30 mouse cellular contexts compared by ENCODE assay signal in the genomic region with DNA sequence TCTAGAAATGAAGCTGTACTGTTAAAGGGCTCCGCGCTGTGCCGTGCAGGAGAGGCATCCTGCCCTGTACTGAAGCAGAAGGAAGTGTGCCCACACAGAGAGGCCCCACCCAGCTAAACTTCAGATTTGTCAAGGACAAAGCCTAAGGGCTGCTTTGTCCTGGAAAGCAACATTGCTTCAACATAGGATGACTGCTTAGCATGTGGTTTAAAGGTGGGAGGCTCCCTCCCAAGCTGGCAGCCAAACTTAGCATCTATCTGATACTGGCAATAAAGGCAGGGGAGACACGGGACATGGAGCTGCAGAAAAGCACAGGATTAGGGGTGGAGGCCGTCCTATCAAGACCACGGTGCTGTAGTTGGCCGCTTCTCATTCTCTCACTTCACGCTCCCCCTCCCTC. TPM values are rescaled to one million over a fixed set of nuclear protein-coding genes. Genes with fewer than 3 reads are reported as not detected.
DNase-seq lines count a peak whose midpoint lies in the region; ATAC-seq and TF ChIP-seq lines count a peak whose summit lies in the region.
"Had no signal": no experiment of that assay in that cellular context is flagged by ENCODE, and none has a peak within 500 bp of the region (broad histone marks: within the 10 kb centered on the region; RNA-seq: fewer than 3 reads in every experiment).

No protein-coding gene starts in this region.

- no peaks in the 10 kb centered on the region for H3K36me3 ChIP-seq in intestine, embryonic 14.5 days (ENCODE audit: control insufficient read depth, insufficient read depth, low read length)
- no peaks in the 10 kb centered on the region for H3K36me3 ChIP-seq in intestine, postnatal 0 days (ENCODE audit: control insufficient read depth, insufficient read depth)
- peaks cover 0 to 6% of the 10 kb centered on the region in 2 experiments; a peak in 1 of 4 replicates for H3K36me3 ChIP-seq in MEL (ENCODE audit: control insufficient read depth in 1 of 2, insufficient read depth in 2 of 2, low read length in 2 of 2)
- H3K36me3 ChIP-seq: embryonic facial prominence, embryonic 12.5 days; heart, embryonic 15.5 days; limb, embryonic 13.5 days; liver, embryonic 13.5 days; midbrain, embryonic 15.5 days; stomach, embryonic 15.5 days had no signal

- TF ChIP-seq CTCF in intestine, postnatal 0 days (IDR thresholded peaks at IDR 0.05; ENCODE audit: low read depth): no peak
- TF ChIP-seq CTCF in MEL (IDR thresholded peaks at IDR 0.05 in 2 of 3, conservative IDR thresholded peaks at IDR 0.05 in 1 of 3; ENCODE audit: control insufficient read depth in 1 of 3, insufficient read depth in 1 of 3, low read depth in 2 of 3, low read length in 3 of 3, poor library complexity in 1 of 3, severe bottlenecking in 1 of 3): no peak

- no peak overlapping the region for H3K27ac ChIP-seq in intestine, embryonic 14.5 days (ENCODE audit: low read depth)
- no peak overlapping the region for H3K27ac ChIP-seq in intestine, postnatal 0 days (ENCODE audit: low read depth, low read length)
- H3K27ac ChIP-seq in MEL (ENCODE audit: control insufficient read depth, low read depth, low read length): peak overlapping the region; percentile 32
- H3K27ac ChIP-seq: embryonic facial prominence, embryonic 12.5 days; heart, embryonic 15.5 days; hindbrain, embryonic 14.5 days; limb, embryonic 13.5 days; liver, embryonic 13.5 days; midbrain, embryonic 15.5 days; stomach, embryonic 15.5 days had no signal

- H3K79me2 ChIP-seq in MEL (ENCODE audit: control insufficient read depth, insufficient read depth, low read length, poor library complexity): no peaks in the 10 kb centered on the region

- no peak for ATAC-seq in intestine, embryonic 14.5 days (replicated peaks; ENCODE audit: low FRiP score, low TSS enrichment, low read depth)
- no peak for ATAC-seq in intestine, postnatal 0 days
- ATAC-seq in megakaryocyte progenitor cell, adult 5-6 weeks (replicated peaks; ENCODE audit: poor library complexity): peak; percentile 32; the same call in 1 of the 2 replicates
- no peak for ATAC-seq in erythroid progenitor cell, adult 5-6 weeks (replicated peaks; ENCODE audit: low FRiP score, poor library complexity, severe bottlenecking)
- ATAC-seq: activated CD4-positive, CD25-positive, alpha-beta regulatory T cell, adult 4 months; forebrain, embryonic 14.5 days; inflammation-experienced regulatory T-cells, adult 6 months; midbrain, embryonic 15.5 days; Patski had no signal

- H3K9ac ChIP-seq in intestine, embryonic 14.5 days (ENCODE audit: low read length): no peak overlapping the region
- no peak overlapping the region for H3K9ac ChIP-seq in intestine, postnatal 0 days (ENCODE audit: low read depth, low read length)
- peak overlapping the region; percentile 72 for H3K9ac ChIP-seq in MEL (ENCODE audit: control insufficient read depth, low read depth, low read length, poor library complexity, severe bottlenecking)
- H3K9ac ChIP-seq: embryonic facial prominence, embryonic 12.5 days; heart, embryonic 15.5 days; hindbrain, embryonic 14.5 days; liver, embryonic 13.5 days; midbrain, embryonic 15.5 days; stomach, embryonic 15.5 days had no signal

- H3K4me3 ChIP-seq in intestine, embryonic 14.5 days (ENCODE audit: low read depth, low read length): no peak overlapping the region
- no peak overlapping the region for H3K4me3 ChIP-seq in intestine, postnatal 0 days (ENCODE audit: low read depth, low read length)
- peak overlapping the region in 1 of 2 experiments; percentile 50; a peak in 3 of 4 replicates for H3K4me3 ChIP-seq in MEL (ENCODE audit: control insufficient read depth in 1 of 2, insufficient read depth in 1 of 2, low read depth in 2 of 2, low read length in 2 of 2)
- H3K4me3 ChIP-seq: embryonic facial prominence, embryonic 12.5 days; erythroblast, embryonic 14.5 days; heart, embryonic 15.5 days; limb, embryonic 13.5 days; liver, embryonic 13.5 days; megakaryocyte, embryonic 14.5 days; midbrain, embryonic 15.5 days; myocyte; stomach, embryonic 15.5 days had no signal

- no peaks in the 10 kb centered on the region for H3K4me1 ChIP-seq in intestine, embryonic 14.5 days (replicated peaks; ENCODE audit: control insufficient read depth, insufficient read depth, low read length)
- H3K4me1 ChIP-seq in intestine, postnatal 0 days (replicated peaks; ENCODE audit: control insufficient read depth, insufficient read depth, low read length): no peaks in the 10 kb centered on the region
- H3K4me1 ChIP-seq in MEL (ENCODE audit: control insufficient read depth in 1 of 2, insufficient read depth in 2 of 2, low read length in 2 of 2): peaks cover 2 to 18% of the 10 kb centered on the region in 2 experiments; a peak in 2 of 4 replicates
- H3K4me1 ChIP-seq: heart, embryonic 15.5 days; limb, embryonic 13.5 days; liver, embryonic 13.5 days had no signal

- no peaks in the 10 kb centered on the region for H3K9me3 ChIP-seq in intestine, embryonic 14.5 days (ENCODE audit: control insufficient read depth, low read length)
- no peaks in the 10 kb centered on the region for H3K9me3 ChIP-seq in intestine, postnatal 0 days (ENCODE audit: control insufficient read depth)
- H3K9me3 ChIP-seq in MEL (replicated peaks; ENCODE audit: insufficient read depth, low read length): no peaks in the 10 kb centered on the region
- H3K9me3 ChIP-seq: embryonic facial prominence, embryonic 12.5 days; heart, embryonic 15.5 days; limb, embryonic 13.5 days; liver, embryonic 13.5 days; megakaryocyte, embryonic 14.5 days; midbrain, embryonic 15.5 days; stomach, embryonic 15.5 days had no signal

- no peak for TF ChIP-seq EP300 in MEL (IDR thresholded peaks at IDR 0.05; ENCODE audit: low read depth in 1 of 2, low read length in 2 of 2)

- no peak for TF ChIP-seq RAD21 in MEL (IDR thresholded peaks at IDR 0.05; ENCODE audit: low read depth, low read length)

- H3K4me2 ChIP-seq in intestine, embryonic 14.5 days (ENCODE audit: low read length): no peak overlapping the region
- no peak overlapping the region for H3K4me2 ChIP-seq in intestine, postnatal 0 days (replicated peaks; ENCODE audit: low read depth)
- H3K4me2 ChIP-seq: embryonic facial prominence, embryonic 12.5 days; heart, embryonic 15.5 days; hindbrain, embryonic 14.5 days; limb, embryonic 13.5 days; liver, embryonic 13.5 days; midbrain, embryonic 15.5 days; stomach, embryonic 15.5 days had no signal

- peak; percentile 42 for DNase-seq in intestine, embryonic 14.5 days (ENCODE audit: low spot score)
- peak; percentile 37 to 46 for DNase-seq in B cell, adult 2 months
- DNase-seq in MEL (ENCODE audit: low read depth, low spot score): peak; percentile 60
- no peak for DNase-seq in layer of hippocampus, postnatal 10 days (ENCODE audit: low spot score in 2 of 2)
- DNase-seq: adrenal gland, adult 8-10 months; cerebellum, adult 11-12 months; cerebellum, postnatal 14 days; gastrocnemius, postnatal 25 days; heart, postnatal 36 days; kidney, adult 8-10 months; kidney, postnatal 14 days; liver, embryonic 13.5 days; lung, adult 2 months; lung, postnatal 14 days had no signal

- H3K27me3 ChIP-seq in intestine, embryonic 14.5 days (replicated peaks; ENCODE audit: control insufficient read depth, insufficient read depth, low read length): no peaks in the 10 kb centered on the region
- no peaks in the 10 kb centered on the region for H3K27me3 ChIP-seq in intestine, postnatal 0 days (replicated peaks; ENCODE audit: control insufficient read depth, insufficient read depth, low read length)
- no peaks in the 10 kb centered on the region for H3K27me3 ChIP-seq in MEL (ENCODE audit: control insufficient read depth in 1 of 2, insufficient read depth in 2 of 2, low read length in 2 of 2)
- H3K27me3 ChIP-seq: liver, embryonic 13.5 days; stomach, embryonic 15.5 days had no signal

- TF ChIP-seq POLR2A in MEL (IDR thresholded peaks at IDR 0.05; ENCODE audit: control insufficient read depth in 1 of 2, insufficient read depth in 1 of 2, low read depth in 1 of 2, low read length in 2 of 2, poor library complexity in 1 of 2): no peak

- WGBS in intestine, embryonic 14.5 days: 55% methylated on average over 8 of the region's 8 CpGs
- WGBS in intestine, postnatal 0 days: 54% methylated on average over 8 of the region's 8 CpGs

TF ChIP-seq in MEL, 35 proteins besides CTCF, POLR2A, EP300 and RAD21:
- TF ChIP-seq NELFE (IDR thresholded peaks at IDR 0.05; ENCODE audit: low read depth, low read length) (no peak), SIN3A (IDR thresholded peaks at IDR 0.05; ENCODE audit: low read length) (0 out of 2 replicates have a peak, but pooled peaks have one; percentile 8)

RNA-seq across cellular contexts. Expression of a gene that starts 24.1 kb away (rescaled TPM):
- polyA plus RNA-seq in intestine, embryonic 14.5 days (2014; fragmentation: Nextera tagmentation; extraction: Ambion mirVana): 10.1 and 10.5 TPM in 2 replicates
- 9.5 and 11.2 TPM in 2 replicates for polyA plus RNA-seq in intestine, postnatal 0 days (2015; fragmentation: Nextera tagmentation; extraction: Ambion mirVana)
- total RNA-seq in MEL (2012; rRNA removed): 5.8 and 7.4 TPM in 2 replicates
- 10 to 100 TPM in 1 of 2 experiments, not detected in 1; 10.4 TPM for polyA plus RNA-seq in MEL (2012; ENCODE audit: insufficient read depth in 1 of 2, insufficient read length in 2 of 2, low read depth in 1 of 2, low replicate concordance in 2 of 2, missing spikeins in 1 of 2)
- 7.4 and 8.5 TPM in 2 replicates for total RNA-seq in megakaryocyte progenitor cell, adult 5-6 weeks (2015)
- 9.2 and 9.5 TPM in 2 replicates for total RNA-seq in megakaryocyte progenitor cell, adult 5-6 weeks (2017)
- 10 to 100 TPM; 14.4 to 18.0 TPM for total RNA-seq in layer of hippocampus, postnatal 10 days (2021)
- 3.2 and 4.6 TPM in 2 replicates for total RNA-seq in erythroid progenitor cell, adult 5-6 weeks (2015; ENCODE audit: low replicate concordance)
- total RNA-seq in erythroid progenitor cell, adult 5-6 weeks (2017; ENCODE audit: low replicate concordance): 1.1 and 4.5 TPM in 2 replicates

Comparison
In these comparisons a context has a peak if more than half of its experiments do, and no peak if none do; other contexts are left out.
1. DNase-seq: peak in intestine, embryonic 14.5 days (single experiment), B cell, adult 2 months (2 of 2) and MEL (single experiment); none in layer of hippocampus, postnatal 10 days (0 of 2).